Mouse (Mus musculus) embryonic fibroblast, embryonic 13.5 days (primary cell): ENCODE measurements around the gene Clmp.

Experiments
- CTCF ChIP-seq: IDR thresholded peaks from 2 replicates; pipeline ENCODE4 v1.5.1; 2011; ENCODE audit warnings: mild to moderate bottlenecking, control low read depth, low read length, moderate library complexity, borderline replicate concordance; ENCODE audit not compliant: insufficient read depth
- POLR2A ChIP-seq: IDR thresholded peaks from 2 replicates; pipeline ENCODE4 v1.6.1; 2011; ENCODE audit warnings: low read depth, mild to moderate bottlenecking, control low read depth, low read length, moderate library complexity

DNA sequence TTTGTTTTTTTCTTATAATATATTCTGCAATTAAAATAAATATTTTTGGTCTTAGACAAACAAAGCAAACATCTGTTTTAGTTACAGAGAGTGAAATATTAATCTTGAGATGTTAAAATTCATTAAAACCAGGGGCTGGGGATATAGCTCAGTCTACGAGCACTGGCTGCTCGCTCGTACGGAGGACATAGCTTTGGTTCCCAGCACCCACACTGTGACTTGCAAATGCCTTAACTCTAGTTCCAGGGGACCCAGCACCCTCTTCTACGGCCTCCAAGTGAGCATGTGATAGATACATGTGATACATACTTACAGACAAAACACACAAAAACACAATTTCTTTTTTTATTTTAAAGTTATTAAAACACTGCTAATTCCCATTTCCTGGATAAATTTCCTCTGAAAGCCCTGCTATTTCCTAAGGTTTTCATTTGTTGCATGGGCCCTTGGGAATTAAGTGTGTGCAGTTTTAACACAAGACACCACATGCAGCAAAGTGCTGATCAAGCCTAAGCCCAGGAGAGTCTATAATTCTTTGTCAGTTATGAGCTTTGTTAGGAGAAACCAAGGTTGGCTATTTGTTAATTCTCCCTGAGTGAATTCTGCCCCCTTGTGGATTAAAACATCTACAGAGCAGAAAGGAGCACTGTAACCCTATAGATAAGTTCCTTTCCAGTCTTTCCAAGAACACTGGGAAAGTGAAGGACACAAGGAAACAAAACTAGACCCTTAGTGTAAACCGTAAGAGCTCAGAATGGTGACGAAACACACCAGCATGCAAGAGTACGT is 64.3 kb downstream of the Clmp start:
- TF ChIP-seq POLR2A: no peak
- TF ChIP-seq CTCF: no peak
